Mouse (Mus musculus): ENCODE measurements around the gene Gm9747. TPM values are rescaled to one million over a fixed set of nuclear protein-coding genes. Genes with fewer than 3 reads are reported as not detected.

The Gm9747 gene
- polyA plus RNA-seq (2015; fragmentation: Nextera tagmentation; extraction: Ambion mirVana) = 2.6 and 3.3 TPM in 2 replicates

- H3K4me2 ChIP-seq = no peak within 1 kb of the TSS
- H3K9ac ChIP-seq = no peak within 1 kb of the TSS
- 0 out of 2 replicates have a peak, but pooled peaks cover 3% of the 10 kb centered on the region for H3K4me1 ChIP-seq (replicated peaks)
- H3K27ac ChIP-seq = no peak within 1 kb of the TSS
- H3K36me3 ChIP-seq = 0 out of 2 replicates have a peak, but pooled peaks cover 4% of the 10 kb centered on the region
- 65% methylated on average over 3 of the region's 3 CpGs for WGBS (ENCODE audit: insufficient replicate concordance)
- H3K4me3 ChIP-seq (replicated peaks) = no peak within 1 kb of the TSS
- DNase-seq (no peak), ATAC-seq (ENCODE audit: low read depth) (no peak)
- H3K9me3 ChIP-seq (replicated peaks) = no peaks in the 10 kb centered on the region
- no peaks in the 10 kb centered on the region for H3K27me3 ChIP-seq
Measured at GRCm38 (mm10) chr1:82232812-82233211, at the start of gene Gm9747. Gene Gm9747 (plus strand): TSS chr1:82233112.

GRCm38 (mm10) chr1:82183913-82184442, 48.9 kb upstream of the Gm9747 start:
- ATAC-seq (ENCODE audit: low read depth) = peak; percentile 64
- Histone ChIP-seq H3K9me3 (replicated peaks) (no peaks in the 10 kb centered on the region), H3K27ac (no peak overlapping the region; the same call in 1 of the 2 replicates), H3K4me1 (replicated peaks) (0 out of 2 replicates have a peak, but pooled peaks cover 3% of the 10 kb centered on the region), H3K4me2 (no peak overlapping the region), H3K27me3 (no peaks in the 10 kb centered on the region), H3K4me3 (replicated peaks) (no peak overlapping the region), H3K36me3 (no peaks in the 10 kb centered on the region), H3K9ac (no peak overlapping the region)
- WGBS (ENCODE audit: insufficient replicate concordance) = 56% methylated on average over 8 of the region's 8 CpGs
- no peak for DNase-seq

DNA sequence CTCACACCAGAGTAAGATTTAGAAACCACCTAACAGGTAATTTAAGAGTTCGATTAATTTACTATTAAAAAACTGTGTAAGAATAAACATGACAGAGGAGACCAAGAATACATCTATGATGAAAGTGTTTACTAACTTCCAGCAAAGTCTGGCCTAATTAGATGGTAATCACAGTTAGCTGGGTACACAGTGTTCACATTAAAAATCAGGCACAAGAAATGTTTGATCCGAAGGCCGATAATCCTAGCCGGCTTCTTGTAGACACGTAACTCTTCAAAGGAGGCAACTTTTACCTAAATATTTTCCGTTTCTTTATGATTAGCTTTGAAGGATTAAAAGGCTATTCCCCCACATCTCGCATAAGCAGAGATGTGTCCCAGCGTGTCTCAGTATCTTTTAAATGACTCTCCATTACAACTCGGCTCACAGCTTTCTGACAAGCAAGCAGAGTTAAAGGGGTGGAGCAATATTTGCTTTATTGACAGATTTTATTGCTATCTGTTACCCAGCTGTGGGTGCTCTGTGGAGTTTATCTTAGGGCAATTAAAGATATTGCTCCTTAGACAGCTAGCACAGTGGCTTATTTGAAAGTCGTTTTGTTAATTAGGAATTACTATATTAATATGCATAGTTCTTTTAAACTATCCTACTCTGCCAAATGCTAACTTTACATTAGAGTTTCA, 44.2 kb upstream of the Gm9747 start:
- Histone ChIP-seq H3K4me3 (replicated peaks) (no peak overlapping the region), H3K4me2 (no peak overlapping the region), H3K9me3 (replicated peaks) (no peaks in the 10 kb centered on the region), H3K4me1 (replicated peaks) (no peaks in the 10 kb centered on the region), H3K27ac (no peak overlapping the region), H3K27me3 (no peaks in the 10 kb centered on the region), H3K9ac (no peak overlapping the region), H3K36me3 (no peaks in the 10 kb centered on the region)
- 69% methylated on average over 10 of the region's 10 CpGs for WGBS (ENCODE audit: insufficient replicate concordance)
- no peak for DNase-seq
- no peak for ATAC-seq (ENCODE audit: low read depth)

GRCm38 (mm10) chr1:82189516-82189915, 43.4 kb upstream of the Gm9747 start:
- Histone ChIP-seq H3K4me3 (replicated peaks) (no peak overlapping the region), H3K27me3 (no peaks in the 10 kb centered on the region), H3K9me3 (replicated peaks) (no peaks in the 10 kb centered on the region), H3K9ac (no peak overlapping the region), H3K36me3 (no peaks in the 10 kb centered on the region), H3K4me1 (replicated peaks) (no peaks in the 10 kb centered on the region), H3K4me2 (no peak overlapping the region), H3K27ac (no peak overlapping the region)
- WGBS (ENCODE audit: insufficient replicate concordance) = 42% methylated on average over 3 of the region's 3 CpGs
- ATAC-seq (ENCODE audit: low read depth) = no peak
- no peak for DNase-seq

- Histone ChIP-seq H3K4me2 (no peak overlapping the region), H3K9ac (no peak overlapping the region), H3K9me3 (replicated peaks) (no peaks in the 10 kb centered on the region), H3K4me3 (replicated peaks) (no peak overlapping the region), H3K36me3 (no peaks in the 10 kb centered on the region), H3K27me3 (no peaks in the 10 kb centered on the region), H3K27ac (no peak overlapping the region), H3K4me1 (replicated peaks) (no peaks in the 10 kb centered on the region)
- whole genome bisulfite sequencing (ENCODE audit: insufficient replicate concordance) = 37% methylated on average over 3 of the region's 3 CpGs
- ATAC-seq (ENCODE audit: low read depth) (no peak), DNase-seq (no peak)
Measured at GRCm38 (mm10) chr1:82191579-82191978, 41.3 kb upstream of the Gm9747 start.

DNA sequence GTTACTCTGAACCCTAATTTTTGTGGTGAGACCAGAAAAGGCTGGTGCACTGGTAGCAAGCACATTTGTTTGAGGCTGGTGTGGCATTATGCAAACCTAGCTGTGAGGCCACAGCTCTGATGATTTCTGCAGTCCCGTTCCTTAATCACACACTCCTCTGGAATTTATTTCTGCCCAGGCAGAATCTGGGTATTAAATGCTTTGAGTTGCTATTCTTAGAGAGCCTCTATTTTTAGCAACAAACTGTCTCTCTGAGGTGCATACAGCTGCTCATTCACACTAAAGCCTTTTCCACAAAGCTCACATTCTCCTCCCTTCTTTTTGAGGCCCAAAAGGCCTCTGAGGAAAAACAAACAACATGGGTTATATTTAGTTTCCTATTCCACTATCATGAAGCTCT, 33.0 kb upstream of the Gm9747 start:
- Histone ChIP-seq H3K4me3 (replicated peaks) (no peak overlapping the region), H3K4me1 (replicated peaks) (no peaks in the 10 kb centered on the region), H3K27ac (no peak overlapping the region), H3K9me3 (replicated peaks) (no peaks in the 10 kb centered on the region), H3K27me3 (no peaks in the 10 kb centered on the region), H3K4me2 (no peak overlapping the region), H3K36me3 (no peaks in the 10 kb centered on the region), H3K9ac (no peak overlapping the region)
- DNase-seq (no peak), ATAC-seq (ENCODE audit: low read depth) (no peak)
- 31% methylated on average over 1 of the region's 1 CpGs for WGBS (ENCODE audit: insufficient replicate concordance)

DNA sequence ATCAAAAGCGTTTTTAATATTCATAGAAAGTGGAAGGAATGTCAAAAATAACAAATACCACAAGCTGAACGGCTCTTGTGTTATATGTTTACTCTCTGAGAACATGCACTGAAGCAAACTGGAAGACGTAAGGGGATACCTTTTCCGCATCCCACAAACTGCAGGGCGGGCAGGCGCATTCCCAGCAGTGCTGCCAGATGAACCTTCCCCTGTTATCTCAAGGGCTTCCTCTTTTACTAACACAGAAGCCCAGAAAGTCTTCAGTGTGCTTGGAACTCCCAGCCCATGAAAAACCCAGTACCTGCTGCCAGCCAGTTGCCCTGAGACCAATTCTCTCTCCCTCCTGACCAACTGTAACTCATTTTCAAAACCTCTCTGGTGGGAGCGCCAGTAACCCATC, 32.3 kb upstream of the Gm9747 start:
- 43% methylated on average over 7 of the region's 7 CpGs for WGBS (ENCODE audit: insufficient replicate concordance)
- Histone ChIP-seq H3K9me3 (replicated peaks) (no peaks in the 10 kb centered on the region), H3K36me3 (no peaks in the 10 kb centered on the region), H3K9ac (no peak overlapping the region), H3K27ac (no peak overlapping the region), H3K27me3 (no peaks in the 10 kb centered on the region), H3K4me3 (replicated peaks) (no peak overlapping the region), H3K4me1 (replicated peaks) (no peaks in the 10 kb centered on the region), H3K4me2 (no peak overlapping the region)
- DNase-seq (no peak), ATAC-seq (ENCODE audit: low read depth) (no peak)

DNA sequence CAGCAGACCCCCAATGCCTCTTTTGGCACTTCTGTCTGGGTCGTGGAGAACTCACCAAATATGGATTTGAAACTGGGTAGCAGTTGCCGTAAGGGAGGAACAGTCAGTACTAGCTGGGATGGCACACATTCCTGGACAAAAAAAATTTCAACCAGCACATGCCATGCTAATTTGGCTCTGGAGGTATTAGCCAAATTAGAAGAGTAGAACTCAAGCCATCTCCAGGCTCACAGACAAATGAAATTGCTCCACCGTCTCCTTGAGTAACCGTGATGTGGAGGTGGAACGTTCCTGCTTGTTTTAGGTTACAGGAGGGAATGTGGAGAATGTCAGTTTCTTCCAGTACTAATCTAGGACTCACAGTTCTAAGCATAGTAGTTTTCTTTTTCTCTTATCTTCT, 25.4 kb upstream of the Gm9747 start:
- no peak overlapping the region for H3K4me2 ChIP-seq
- no peak overlapping the region for H3K27ac ChIP-seq
- no peaks in the 10 kb centered on the region for H3K4me1 ChIP-seq (replicated peaks)
- H3K4me3 ChIP-seq (replicated peaks) = no peak overlapping the region
- no peaks in the 10 kb centered on the region for H3K9me3 ChIP-seq (replicated peaks)
- ATAC-seq (ENCODE audit: low read depth) = no peak
- H3K36me3 ChIP-seq = no peaks in the 10 kb centered on the region
- no peak overlapping the region for H3K9ac ChIP-seq
- H3K27me3 ChIP-seq = no peaks in the 10 kb centered on the region
- no peak for DNase-seq
- 72% methylated on average over 5 of the region's 5 CpGs for WGBS (ENCODE audit: insufficient replicate concordance)

DNA sequence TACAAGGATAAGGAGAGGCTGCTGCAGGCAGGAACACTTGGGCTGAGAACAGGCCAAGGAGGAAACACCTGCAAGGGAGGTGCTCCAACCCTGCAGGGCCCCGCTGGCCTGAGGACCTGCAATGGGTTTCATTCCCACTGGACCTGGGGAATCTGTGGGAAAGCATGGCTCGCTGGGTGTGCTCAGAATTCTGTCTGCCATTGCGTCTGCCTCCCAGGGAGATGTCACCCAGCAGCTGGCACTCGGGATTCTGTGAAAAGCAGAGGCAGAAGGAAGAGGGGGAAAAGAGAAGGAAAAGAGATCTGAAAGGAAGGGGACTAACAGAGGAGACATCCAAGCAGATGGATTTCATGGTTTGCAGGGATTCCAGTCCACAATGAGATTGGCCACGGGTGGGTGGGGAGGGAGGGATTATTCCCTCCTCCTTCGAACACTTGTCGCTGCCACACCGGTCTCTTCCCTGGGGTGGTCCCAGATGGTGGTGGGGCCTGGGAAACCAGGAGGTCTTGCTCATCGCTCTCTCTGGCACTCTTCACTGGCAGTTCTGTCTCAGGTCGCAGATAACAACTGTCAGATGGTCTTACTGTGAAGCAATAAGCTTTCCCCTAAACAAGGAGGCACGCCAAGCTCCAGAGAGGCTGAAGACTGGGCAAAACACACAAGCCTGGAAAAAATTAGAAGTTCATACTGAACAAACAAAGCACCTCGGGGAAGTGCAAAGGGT, 12.1 kb upstream of the Gm9747 start:
- no peak overlapping the region for H3K4me2 ChIP-seq
- H3K4me3 ChIP-seq (replicated peaks) = no peak overlapping the region
- 0 out of 2 replicates have a peak, but pooled peaks cover 4% of the 10 kb centered on the region for H3K4me1 ChIP-seq (replicated peaks)
- ATAC-seq (ENCODE audit: low read depth) (no peak), DNase-seq (no peak)
- H3K27me3 ChIP-seq = no peaks in the 10 kb centered on the region
- H3K9me3 ChIP-seq (replicated peaks) = no peaks in the 10 kb centered on the region
- H3K36me3 ChIP-seq = no peaks in the 10 kb centered on the region
- H3K9ac ChIP-seq = no peak overlapping the region
- WGBS (ENCODE audit: insufficient replicate concordance) = 44% methylated on average over 12 of the region's 12 CpGs
- H3K27ac ChIP-seq = no peak overlapping the region

- no peak overlapping the region for H3K27ac ChIP-seq
- no peak for DNase-seq
- no peak overlapping the region for H3K9ac ChIP-seq
- no peak overlapping the region for H3K4me3 ChIP-seq (replicated peaks)
- WGBS (ENCODE audit: insufficient replicate concordance) = 55% methylated on average over 1 of the region's 1 CpGs
- no peaks in the 10 kb centered on the region for H3K27me3 ChIP-seq
- ATAC-seq (ENCODE audit: low read depth) = no peak
- H3K9me3 ChIP-seq (replicated peaks) = no peaks in the 10 kb centered on the region
- H3K4me1 ChIP-seq (replicated peaks) = 0 out of 2 replicates have a peak, but pooled peaks cover 4% of the 10 kb centered on the region
- H3K4me2 ChIP-seq = no peak overlapping the region
- no peaks in the 10 kb centered on the region for H3K36me3 ChIP-seq
Measured at GRCm38 (mm10) chr1:82221462-82221861, 11.4 kb upstream of the Gm9747 start.

DNA sequence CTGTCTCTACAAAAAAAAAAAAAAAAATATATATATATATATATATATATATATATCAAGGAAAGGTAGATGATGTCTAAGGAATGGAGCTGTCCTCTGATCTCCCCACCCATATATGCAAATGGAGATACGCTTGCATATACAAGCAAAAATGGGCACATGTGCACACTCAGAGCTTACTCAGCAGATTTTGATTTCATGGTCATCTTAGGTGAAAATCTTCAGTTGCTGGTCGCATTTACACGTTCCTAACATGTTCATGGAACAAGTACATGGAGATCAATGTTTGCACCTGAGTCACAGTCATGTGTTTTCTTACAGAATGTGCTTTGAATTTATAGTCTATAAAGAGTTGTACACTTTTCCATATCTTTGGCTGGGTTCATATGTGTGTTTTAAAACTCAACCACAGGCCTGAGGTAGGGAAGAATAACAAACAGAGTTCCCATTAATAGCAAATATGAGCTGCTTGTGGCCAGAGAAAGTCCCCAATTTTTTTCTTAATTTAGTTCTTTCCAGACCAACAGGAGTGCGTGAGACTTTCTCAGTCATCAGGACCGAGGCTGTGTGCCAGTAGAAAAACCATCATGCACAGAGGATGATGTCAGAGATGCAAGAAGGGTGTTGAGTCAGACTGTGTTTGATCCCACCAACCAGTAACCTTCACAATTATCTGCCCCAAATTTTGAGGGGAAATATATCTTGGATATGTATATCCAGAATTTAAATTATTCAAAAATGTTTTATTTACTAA, 9.7 kb upstream of the Gm9747 start:
- WGBS (ENCODE audit: insufficient replicate concordance) = 66% methylated on average over 5 of the region's 5 CpGs
- Histone ChIP-seq H3K9ac (no peak overlapping the region), H3K4me1 (replicated peaks) (0 out of 2 replicates have a peak, but pooled peaks cover 4% of the 10 kb centered on the region), H3K4me2 (no peak overlapping the region), H3K9me3 (replicated peaks) (no peaks in the 10 kb centered on the region), H3K27ac (no peak overlapping the region), H3K27me3 (no peaks in the 10 kb centered on the region), H3K36me3 (no peaks in the 10 kb centered on the region), H3K4me3 (replicated peaks) (no peak overlapping the region)
- ATAC-seq (ENCODE audit: low read depth) (no peak), DNase-seq (no peak)
